Mouse (Mus musculus) cerebellum, adult (tissue): ENCODE measurements around the gene Adprh.

Experiments used
- ATAC-seq: cut with Nextera tagmentation; 2 replicates; pipeline ENCODE4 v1.9.2; 2017; ENCODE audit warnings: mild to moderate bottlenecking, moderate library complexity, mixed read lengths; ENCODE audit not compliant: insufficient number of reproducible peaks, low FRiP score, low TSS enrichment

Adprh gene

GRCm38 (mm10) chr16:38445576-38445975 lies 6.9 kb downstream of the Adprh start:
- ATAC-seq, result no peak

GRCm38 (mm10) chr16:38445046-38445445 lies 7.5 kb downstream of the Adprh start:
- ATAC-seq, result no peak

GRCm38 (mm10) chr16:38443721-38444464 lies 8.6 kb downstream of the Adprh start:
- ATAC-seq, result no peak

DNA sequence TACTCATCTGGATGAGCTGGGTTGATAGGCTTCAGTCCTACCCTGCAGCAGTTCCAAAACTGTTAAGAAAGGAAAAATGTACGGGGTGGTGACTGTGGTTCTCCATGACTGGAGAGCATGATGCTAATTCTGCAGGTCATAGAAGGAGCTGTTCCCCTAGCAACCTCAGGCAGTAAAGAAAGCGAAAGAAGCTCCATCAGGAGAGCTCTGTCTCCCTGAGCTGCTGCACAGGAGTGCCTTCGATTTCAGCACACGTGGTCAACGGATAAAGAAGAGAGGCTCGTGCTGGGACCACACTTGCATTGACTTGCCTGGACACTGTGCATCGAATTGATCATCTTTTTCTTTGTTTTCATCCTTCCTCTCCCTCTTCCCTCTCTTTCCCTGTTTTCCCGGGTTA lies 10.3 kb downstream of the Adprh start:
- ATAC-seq, result no peak

- ATAC-seq, result no peak
These were observed 10.9 kb downstream of the Adprh start for GRCm38 (mm10) chr16:38441611-38442010.

GRCm38 (mm10) chr16:38440403-38440802 lies 12.1 kb downstream of the Adprh start:
- ATAC-seq, result no peak

- no peak for ATAC-seq
These were observed 13.3 kb downstream of the Adprh start for GRCm38 (mm10) chr16:38439190-38439589.

DNA sequence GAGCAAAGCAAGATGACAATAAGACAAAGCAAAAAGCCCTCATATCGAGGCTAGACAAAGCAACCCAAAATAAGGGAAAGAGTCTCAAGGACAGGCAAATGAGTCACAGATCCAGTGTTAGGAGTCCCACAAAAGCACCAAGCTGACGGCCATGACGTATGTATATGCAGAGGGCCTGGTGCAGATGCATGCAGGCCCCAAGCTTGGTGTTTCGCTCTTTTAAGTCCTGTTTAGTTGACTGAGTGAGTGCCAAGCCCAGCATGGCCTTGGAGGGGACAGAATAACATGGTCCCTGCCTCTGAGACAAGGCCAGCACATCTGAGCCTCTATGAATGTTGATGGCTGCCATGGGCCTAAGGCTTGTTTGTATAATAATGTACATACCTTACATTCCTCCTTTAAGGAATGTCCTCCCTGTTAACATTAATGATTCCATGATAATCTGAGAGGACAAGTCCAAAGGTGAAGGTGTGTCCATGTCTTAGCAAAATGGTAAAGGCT lies 18.2 kb downstream of the Adprh start:
- no peak for ATAC-seq

- no peak for ATAC-seq
These were observed 19.0 kb downstream of the Adprh start for GRCm38 (mm10) chr16:38433514-38433913.

DNA sequence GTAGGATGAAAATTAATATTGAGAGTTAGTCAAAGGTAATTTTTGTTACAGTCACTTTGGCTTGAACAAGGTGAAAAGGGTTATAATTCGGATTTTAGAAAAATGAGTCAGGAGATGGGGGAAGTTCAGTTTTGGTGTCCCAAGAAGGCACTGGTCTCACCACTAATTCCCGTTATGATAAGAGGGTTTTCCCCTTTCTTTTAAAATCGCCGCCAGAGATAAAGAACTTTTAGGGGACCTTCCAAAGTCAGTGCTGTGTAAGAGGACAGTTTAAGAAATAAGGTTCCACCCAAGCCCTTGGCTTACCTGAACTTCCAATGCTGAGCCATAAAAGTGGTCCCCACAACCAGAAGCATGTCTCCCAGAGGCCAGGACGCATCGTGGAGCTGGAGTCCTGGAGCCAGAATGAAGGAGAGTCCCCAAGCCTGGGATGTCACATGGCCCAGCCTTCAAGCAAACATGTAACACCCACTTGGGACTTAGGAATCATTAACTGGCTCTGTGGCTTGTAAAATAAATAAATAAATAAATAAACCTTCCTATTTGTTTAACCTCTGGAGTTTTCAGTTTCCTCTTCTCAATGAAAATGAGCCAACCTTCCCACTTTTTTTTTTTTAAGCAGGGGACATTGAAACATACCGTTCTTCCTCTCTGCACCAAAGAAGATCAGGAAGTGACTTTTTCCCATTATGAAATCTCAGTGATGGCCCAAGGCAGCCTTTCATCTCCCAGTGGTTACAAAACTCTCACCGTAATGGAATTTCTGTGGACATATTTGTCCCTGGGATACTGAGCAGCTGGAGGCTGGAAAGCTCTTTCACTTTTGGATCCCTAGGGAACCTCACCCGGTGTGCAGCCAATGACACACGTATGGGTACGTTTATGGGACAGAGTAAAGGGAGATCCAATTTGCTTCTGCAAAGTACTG lies 19.7 kb downstream of the Adprh start, which contains the start of gene Pla1a:
TSS of gene Pla1a (minus strand) at position 648 of the 928 bp plus-strand sequence.
- no peak for ATAC-seq

DNA sequence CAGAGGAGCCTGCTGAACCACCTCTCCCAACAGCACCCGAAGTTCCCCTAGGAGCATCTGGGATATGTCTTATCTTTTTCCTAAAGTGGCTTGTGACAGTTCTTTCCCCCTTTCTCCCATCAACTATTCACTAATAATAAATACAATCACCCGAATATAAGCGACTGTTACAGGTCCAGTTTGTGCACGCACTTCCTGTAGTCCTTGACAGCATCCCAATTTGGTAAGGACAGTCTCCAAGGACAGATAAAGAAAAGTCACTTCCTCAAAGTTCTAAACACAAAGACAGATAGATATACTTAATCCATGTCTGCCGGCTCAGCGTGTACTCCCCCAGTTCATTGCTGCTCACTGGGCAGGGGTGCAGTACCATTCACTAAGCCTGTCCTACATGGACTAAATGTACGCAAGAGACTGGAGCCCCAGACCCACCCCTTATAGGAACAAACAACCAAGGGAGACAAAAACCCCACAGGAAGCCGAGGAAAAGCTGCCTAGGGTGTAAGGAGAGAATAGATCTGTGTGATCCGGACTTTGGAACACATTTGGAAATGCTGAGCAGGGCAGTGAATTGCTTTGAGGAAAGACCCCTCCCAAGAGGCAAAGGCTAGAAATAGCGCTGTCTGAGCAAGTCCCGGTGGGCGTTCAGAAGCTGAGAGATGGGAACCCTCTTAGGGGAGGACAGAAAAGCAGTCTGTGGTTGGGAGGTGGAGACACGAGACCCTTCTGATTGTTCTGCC lies 20.9 kb downstream of the Adprh start:
- no peak for ATAC-seq

GRCm38 (mm10) chr16:38425799-38426198 lies 26.7 kb downstream of the Adprh start:
- ATAC-seq, result no peak

DNA sequence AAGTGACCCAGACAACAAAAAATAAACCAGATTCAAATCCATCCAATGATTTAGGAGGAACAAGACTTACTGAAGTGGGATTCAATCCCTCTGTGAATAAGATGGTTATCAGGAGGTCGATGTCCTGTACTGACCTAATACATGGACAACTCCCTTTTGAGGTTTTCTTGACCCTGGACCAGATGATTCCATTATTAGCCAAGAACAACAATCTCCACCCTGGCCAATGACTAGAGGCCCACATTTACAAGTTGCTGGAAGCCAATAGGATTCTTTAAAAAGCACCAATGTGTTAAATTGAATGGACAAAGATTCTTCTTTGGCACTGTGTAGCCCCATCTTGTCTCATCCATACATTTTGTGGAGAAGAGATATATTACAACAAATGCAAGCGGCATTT lies 27.1 kb downstream of the Adprh start:
- ATAC-seq, result no peak

GRCm38 (mm10) chr16:38414953-38415352 lies 37.5 kb downstream of the Adprh start:
- ATAC-seq, result no peak

DNA sequence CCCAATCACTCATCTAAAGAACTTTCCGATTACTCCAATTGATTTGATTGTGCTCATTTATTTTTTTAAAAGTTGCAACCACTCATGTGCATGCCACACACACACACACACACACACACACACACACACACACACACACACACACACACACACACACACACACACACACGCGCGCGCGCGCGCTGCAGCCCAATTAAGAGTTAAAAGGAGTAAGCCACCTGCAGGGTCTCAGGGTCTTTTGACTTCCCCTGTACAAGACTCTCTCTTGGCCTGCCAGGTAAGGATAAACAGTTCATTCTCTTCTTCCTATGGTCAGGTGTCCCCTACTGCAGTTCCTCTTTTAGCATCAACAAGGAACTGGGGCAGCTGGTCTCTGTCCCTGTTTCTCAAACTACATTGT lies 44.1 kb downstream of the Adprh start:
- no peak for ATAC-seq

DNA sequence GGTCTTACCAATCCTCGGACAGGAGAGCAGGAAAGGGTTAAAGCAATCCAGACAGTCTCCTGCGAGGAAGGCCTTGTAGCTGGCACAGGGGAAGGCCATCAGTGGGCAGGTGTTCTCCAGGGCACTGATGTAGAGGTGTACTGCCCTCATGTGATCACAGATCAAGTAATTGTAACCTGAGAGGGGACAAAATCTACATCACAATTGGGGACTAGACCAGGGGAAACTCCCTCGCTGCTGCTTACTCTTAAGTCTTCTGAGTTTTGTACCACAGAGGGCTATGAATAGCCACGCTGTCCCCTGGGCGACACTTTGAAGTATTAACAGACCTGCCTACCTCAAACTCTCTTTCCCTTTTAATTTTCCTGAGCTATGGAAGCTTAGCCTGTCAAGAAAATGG lies 44.9 kb downstream of the Adprh start:
- no peak for ATAC-seq

DNA sequence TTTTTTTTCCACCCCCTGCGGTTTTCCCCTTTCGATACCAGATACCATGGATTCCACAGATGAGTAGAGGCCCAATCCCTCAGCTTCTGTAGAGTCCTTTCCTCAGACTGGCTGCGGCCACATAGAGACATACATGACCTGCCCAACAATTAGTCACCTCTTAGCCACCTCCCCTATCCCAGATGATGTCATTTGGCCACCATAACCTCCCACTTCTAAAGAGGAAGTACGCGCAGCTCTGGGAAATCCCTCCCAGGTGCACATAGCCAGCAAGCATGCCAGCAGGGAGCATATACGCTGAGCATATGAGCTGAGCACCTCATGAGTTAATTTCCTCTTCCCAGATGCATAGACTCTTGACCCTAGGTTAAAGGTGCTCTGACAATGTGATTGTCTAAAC lies 45.8 kb downstream of the Adprh start:
- ATAC-seq, result no peak

- ATAC-seq, result no peak
These were observed 46.2 kb downstream of the Adprh start for GRCm38 (mm10) chr16:38406293-38406692.

DNA sequence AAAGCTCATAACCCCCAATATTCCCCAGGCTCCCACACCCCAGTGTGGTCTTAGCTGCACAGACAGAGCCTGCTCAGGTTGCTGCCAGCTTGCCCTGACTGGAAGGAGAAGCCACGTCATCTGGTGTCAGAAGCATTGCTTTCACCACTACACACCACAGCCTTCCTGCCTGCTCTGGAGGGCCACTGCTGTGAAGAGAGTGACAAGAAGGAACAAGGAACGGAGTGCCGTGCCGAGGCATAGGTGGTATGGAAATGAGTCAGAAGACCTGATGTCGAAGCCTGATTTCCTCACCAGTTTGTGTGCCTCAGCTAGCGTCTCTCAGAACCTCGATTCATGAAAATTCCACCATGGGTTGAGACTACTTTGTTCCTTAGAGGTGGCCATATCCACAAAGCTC lies 48.9 kb downstream of the Adprh start:
- no peak for ATAC-seq

DNA sequence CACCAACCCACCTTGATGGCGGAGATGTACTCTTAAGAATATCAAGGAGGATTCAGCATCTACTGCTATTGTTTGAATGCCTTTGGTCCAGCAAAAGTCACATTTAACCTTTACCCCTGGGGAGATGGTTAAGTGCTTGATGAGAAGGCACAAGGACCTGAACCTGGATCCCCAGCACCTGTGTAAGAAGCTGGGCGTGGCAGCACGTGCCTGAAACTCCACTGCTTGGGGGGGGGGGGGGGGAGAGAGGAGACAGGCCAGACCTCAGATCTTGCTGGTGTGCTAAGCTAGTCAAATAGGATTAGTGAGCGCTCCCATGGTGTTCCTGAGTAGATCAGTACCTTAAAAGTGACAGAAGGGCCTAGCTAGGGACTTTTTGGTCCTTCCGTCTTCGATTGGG lies 51.0 kb downstream of the Adprh start:
- ATAC-seq, result no peak
